Mouse (Mus musculus) erythroblast, embryonic 14.5 days (primary cell): Measurements from ENCODE around the gene 2010111I01Rik.

Source experiments
- GATA1 ChIP-seq: IDR thresholded peaks from 2 replicates; pipeline ENCODE4 v1.6.1; 2012; ENCODE audit warnings: low read length, inconsistent platforms, mixed read lengths
- TAL1 ChIP-seq: IDR thresholded peaks from 3 replicates; pipeline ENCODE4 v1.6.1; 2012; ENCODE audit warnings: low read length, inconsistent platforms, mixed read lengths

DNA sequence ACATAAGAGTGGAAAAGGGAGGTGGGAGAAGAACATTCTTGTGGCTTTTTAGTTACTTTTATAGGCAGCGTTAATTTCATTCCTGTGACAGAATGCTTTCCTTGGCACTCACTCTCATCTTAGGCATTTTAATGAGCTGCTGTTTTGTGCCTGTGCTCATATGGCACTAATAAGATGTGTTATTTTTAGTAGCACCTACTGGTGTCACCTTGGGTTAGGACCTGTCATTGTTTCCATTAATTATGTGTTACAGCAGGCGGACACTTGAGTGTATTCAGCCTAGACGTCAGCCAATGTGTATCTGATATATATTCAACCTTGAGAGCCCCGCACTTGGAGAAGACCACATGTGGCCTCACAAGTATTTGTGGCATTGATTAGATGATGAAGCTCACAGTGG, 281.1 kb downstream of the 2010111I01Rik start:
- TF ChIP-seq GATA1, result no peak
- TF ChIP-seq TAL1, result no peak
